Mouse (Mus musculus): Measurements from ENCODE around the gene Vat1. TPM values are rescaled to one million over a fixed set of nuclear protein-coding genes. Genes with fewer than 3 reads are reported as not detected.

Vat1 gene
- 11.8 and 12.2 TPM in 2 replicates for polyA plus RNA-seq (2016; fragmentation: Nextera tagmentation; extraction: Ambion mirVana)

GRCm38 (mm10) chr11:101465869-101466551, at the start of gene Vat1:
Gene Vat1, minus strand, starts transcription at chr11:101466230.
- Histone ChIP-seq H3K4me1 (peaks cover 72% of the 10 kb centered on the region), H3K4me2 (peak within 1 kb of the TSS; percentile 100), H3K36me3 (peaks cover 13% of the 10 kb centered on the region), H3K9ac (peak within 1 kb of the TSS; percentile 69), H3K27me3 (replicated peaks) (peaks cover 66% of the 10 kb centered on the region), H3K4me3 (peak within 1 kb of the TSS; percentile 71), H3K9me3 (replicated peaks) (no peaks in the 10 kb centered on the region), H3K27ac (peak within 1 kb of the TSS; percentile 63)
- ATAC-seq = peak; percentile 66
- under 1% methylated on average over 59 of the region's 60 CpGs for WGBS (ENCODE audit: insufficient replicate concordance)

- Histone ChIP-seq H3K4me2 (no peak overlapping the region), H3K4me3 (no peak overlapping the region), H3K27me3 (replicated peaks) (no peaks in the 10 kb centered on the region), H3K9me3 (replicated peaks) (no peaks in the 10 kb centered on the region), H3K9ac (no peak overlapping the region), H3K36me3 (peaks cover 96% of the 10 kb centered on the region), H3K27ac (no peak overlapping the region), H3K4me1 (peaks cover 7% of the 10 kb centered on the region; the same call in 1 of the 2 replicates)
- ATAC-seq = no peak
- WGBS (ENCODE audit: insufficient replicate concordance) = 82% methylated on average over 7 of the region's 7 CpGs
These were observed 41.1 kb upstream of the Vat1 start for GRCm38 (mm10) chr11:101507090-101507489.

- Histone ChIP-seq H3K27me3 (replicated peaks) (no peaks in the 10 kb centered on the region), H3K36me3 (peaks cover 96% of the 10 kb centered on the region), H3K27ac (no peak overlapping the region), H3K4me2 (no peak overlapping the region), H3K9me3 (replicated peaks) (no peaks in the 10 kb centered on the region), H3K4me3 (no peak overlapping the region), H3K4me1 (peaks cover 7% of the 10 kb centered on the region; the same call in 1 of the 2 replicates), H3K9ac (no peak overlapping the region)
- 89% methylated on average over 5 of the region's 5 CpGs for WGBS (ENCODE audit: insufficient replicate concordance)
- ATAC-seq = no peak
These were observed 40.3 kb upstream of the Vat1 start for GRCm38 (mm10) chr11:101506269-101506780.

- no peak for ATAC-seq
- 25% methylated on average over 6 of the region's 6 CpGs for WGBS (ENCODE audit: insufficient replicate concordance)
- Histone ChIP-seq H3K27me3 (replicated peaks) (no peaks in the 10 kb centered on the region), H3K27ac (peak overlapping the region; percentile 82), H3K36me3 (peaks cover 45% of the 10 kb centered on the region), H3K9me3 (replicated peaks) (no peaks in the 10 kb centered on the region), H3K4me2 (peak overlapping the region; percentile 60), H3K4me1 (peaks cover 48% of the 10 kb centered on the region), H3K4me3 (no peak overlapping the region), H3K9ac (no peak overlapping the region)
These were observed 20.1 kb upstream of the Vat1 start for GRCm38 (mm10) chr11:101486126-101486525.

- H3K4me2 ChIP-seq = peak overlapping the region; percentile 60
- peaks cover 53% of the 10 kb centered on the region for H3K4me1 ChIP-seq
- peaks cover 40% of the 10 kb centered on the region for H3K36me3 ChIP-seq
- H3K9me3 ChIP-seq (replicated peaks) = no peaks in the 10 kb centered on the region
- no peaks in the 10 kb centered on the region for H3K27me3 ChIP-seq (replicated peaks)
- peak; percentile 91 for ATAC-seq
- 7% methylated on average over 6 of the region's 6 CpGs for WGBS (ENCODE audit: insufficient replicate concordance)
- peak overlapping the region; percentile 16; the same call in 1 of the 2 replicates for H3K4me3 ChIP-seq
- peak overlapping the region; percentile 82 for H3K27ac ChIP-seq
- peak overlapping the region; percentile 45 for H3K9ac ChIP-seq
These were observed 19.5 kb upstream of the Vat1 start for GRCm38 (mm10) chr11:101485509-101486028.

- 32% methylated on average over 7 of the region's 7 CpGs for WGBS (ENCODE audit: insufficient replicate concordance)
- H3K4me3 ChIP-seq = no peak overlapping the region
- H3K27ac ChIP-seq = peak overlapping the region; percentile 82
- peak overlapping the region; percentile 60 for H3K4me2 ChIP-seq
- H3K27me3 ChIP-seq (replicated peaks) = peaks cover 5% of the 10 kb centered on the region; the same call in 1 of the 2 replicates
- peaks cover 56% of the 10 kb centered on the region for H3K4me1 ChIP-seq
- ATAC-seq = peak; percentile 54
- H3K9ac ChIP-seq = no peak overlapping the region; the same call in 1 of the 2 replicates
- H3K9me3 ChIP-seq (replicated peaks) = no peaks in the 10 kb centered on the region
- H3K36me3 ChIP-seq = peaks cover 32% of the 10 kb centered on the region
These were observed 18.8 kb upstream of the Vat1 start for GRCm38 (mm10) chr11:101484814-101485213.

GRCm38 (mm10) chr11:101484245-101484644, 18.2 kb upstream of the Vat1 start:
- H3K27me3 ChIP-seq (replicated peaks) = peaks cover 10% of the 10 kb centered on the region; the same call in 1 of the 2 replicates
- ATAC-seq = peak; percentile 48
- H3K9me3 ChIP-seq (replicated peaks) = no peaks in the 10 kb centered on the region
- no peak overlapping the region for H3K9ac ChIP-seq
- peak overlapping the region; percentile 82 for H3K27ac ChIP-seq
- peak overlapping the region; percentile 60 for H3K4me2 ChIP-seq
- peaks cover 62% of the 10 kb centered on the region for H3K4me1 ChIP-seq
- peaks cover 27% of the 10 kb centered on the region for H3K36me3 ChIP-seq
- H3K4me3 ChIP-seq = no peak overlapping the region
- WGBS (ENCODE audit: insufficient replicate concordance) = 16% methylated on average over 6 of the region's 6 CpGs

GRCm38 (mm10) chr11:101483804-101484203, 17.8 kb upstream of the Vat1 start:
- Histone ChIP-seq H3K4me2 (peak overlapping the region; percentile 60; the same call in 1 of the 2 replicates), H3K36me3 (peaks cover 22% of the 10 kb centered on the region), H3K4me1 (peaks cover 66% of the 10 kb centered on the region), H3K4me3 (no peak overlapping the region), H3K9ac (no peak overlapping the region), H3K9me3 (replicated peaks) (no peaks in the 10 kb centered on the region), H3K27ac (no peak overlapping the region), H3K27me3 (replicated peaks) (peaks cover 14% of the 10 kb centered on the region; the same call in 1 of the 2 replicates)
- no peak for ATAC-seq
- WGBS (ENCODE audit: insufficient replicate concordance) = 43% methylated on average over 3 of the region's 3 CpGs

- ATAC-seq = no peak
- 25% methylated on average over 6 of the region's 6 CpGs for WGBS (ENCODE audit: insufficient replicate concordance)
- Histone ChIP-seq H3K4me2 (no peak overlapping the region), H3K9ac (no peak overlapping the region), H3K27me3 (replicated peaks) (peaks cover 20% of the 10 kb centered on the region; the same call in 1 of the 2 replicates), H3K4me1 (peaks cover 53% of the 10 kb centered on the region), H3K4me3 (no peak overlapping the region), H3K36me3 (no peaks in the 10 kb centered on the region), H3K27ac (no peak overlapping the region), H3K9me3 (replicated peaks) (no peaks in the 10 kb centered on the region)
These were observed 14.9 kb upstream of the Vat1 start for GRCm38 (mm10) chr11:101480912-101481311.

GRCm38 (mm10) chr11:101479171-101479635, 13.2 kb upstream of the Vat1 start:
- Histone ChIP-seq H3K27me3 (replicated peaks) (peaks cover 24% of the 10 kb centered on the region; the same call in 1 of the 2 replicates), H3K4me1 (peaks cover 36% of the 10 kb centered on the region), H3K4me3 (no peak overlapping the region; the same call in 1 of the 2 replicates), H3K9ac (no peak overlapping the region), H3K9me3 (replicated peaks) (no peaks in the 10 kb centered on the region), H3K4me2 (peak overlapping the region; percentile 40), H3K27ac (no peak overlapping the region), H3K36me3 (no peaks in the 10 kb centered on the region)
- WGBS (ENCODE audit: insufficient replicate concordance) = 24% methylated on average over 18 of the region's 18 CpGs
- ATAC-seq = no peak

- peaks cover 28% of the 10 kb centered on the region for H3K27me3 ChIP-seq (replicated peaks)
- H3K4me1 ChIP-seq = peaks cover 24% of the 10 kb centered on the region
- H3K27ac ChIP-seq = no peak overlapping the region
- ATAC-seq = 0 out of 2 replicates have a peak, but pooled peaks have one; percentile 35
- no peak overlapping the region for H3K4me2 ChIP-seq
- H3K9me3 ChIP-seq (replicated peaks) = no peaks in the 10 kb centered on the region
- no peak overlapping the region for H3K4me3 ChIP-seq
- no peak overlapping the region for H3K9ac ChIP-seq
- 65% methylated on average over 10 of the region's 10 CpGs for WGBS (ENCODE audit: insufficient replicate concordance)
- H3K36me3 ChIP-seq = no peaks in the 10 kb centered on the region
These were observed 11.7 kb upstream of the Vat1 start for GRCm38 (mm10) chr11:101477552-101478211.
